Mouse (Mus musculus) liver, embryonic 13.5 days (tissue): Measurements from ENCODE around the gene Pkd1l2. TPM values are rescaled to one million over a fixed set of nuclear protein-coding genes. Genes with fewer than 3 reads are reported as not detected.
A peak's percentile ranks its signal among the peaks of the same experiment; 100 is the strongest.

Experiments used
- ATAC-seq: fragments of 200-750 bp; cut with Nextera tagmentation; 2 replicates; pipeline ENCODE4 v1.8.0; 2017; ENCODE audit warnings: low read depth, mild to moderate bottlenecking, moderate number of reproducible peaks, moderate library complexity
- DNase-seq: peaks from one replicate; pipeline ENCODE4 v3.0.0; 2022
- H3K27ac ChIP-seq: fragments of 300-500 bp; sonication (generic); 2 replicates; pipeline ENCODE4 v1.5.1; 2015; ENCODE audit warnings: moderate library complexity, mild to moderate bottlenecking, inconsistent platforms
- H3K27me3 ChIP-seq: fragments of 300-500 bp; sonication (generic); 2 replicates; pipeline ENCODE4 v1.6.1; 2015; ENCODE audit warnings: mild to moderate bottlenecking, inconsistent platforms
- H3K36me3 ChIP-seq: fragments of 300-500 bp; sonication (generic); 2 replicates; pipeline ENCODE4 v1.6.1; 2015; ENCODE audit warnings: mild to moderate bottlenecking, inconsistent platforms
- H3K4me1 ChIP-seq: fragments of 300-500 bp; sonication (generic); replicated peaks from 2 replicates; pipeline ENCODE4 v1.6.1; 2015; ENCODE audit warnings: inconsistent platforms
- H3K4me2 ChIP-seq: fragments of 300-500 bp; sonication (generic); 2 replicates; pipeline ENCODE4 v1.6.1; 2015; ENCODE audit warnings: inconsistent platforms, mild to moderate bottlenecking, moderate library complexity
- H3K4me3 ChIP-seq: fragments of 300-500 bp; sonication (generic); replicated peaks from 2 replicates; pipeline ENCODE4 v1.5.1; 2015; ENCODE audit warnings: mild to moderate bottlenecking, inconsistent platforms
- H3K9ac ChIP-seq: fragments of 300-500 bp; sonication (generic); 2 replicates; pipeline ENCODE4 v1.6.1; 2015; ENCODE audit warnings: mild to moderate bottlenecking, inconsistent platforms
- H3K9me3 ChIP-seq: fragments of 300-500 bp; sonication (generic); replicated peaks from 2 replicates; pipeline ENCODE4 v1.6.1; 2016; ENCODE audit warnings: inconsistent platforms
- WGBS: fragments of 180-500 bp; shearing (Covaris S2); methylation state at CpG from one replicate; pipeline ENCODE4 v1.1.7; 2015; ENCODE audit not compliant: insufficient replicate concordance; 5-methylcytosine and 5-hydroxymethylcytosine counted together
- polyA plus RNA-seq: library from polyadenylated mRNA; unstranded; fragments of >200 nt; fragmentation: Nextera tagmentation; extraction: Ambion mirVana; gene quantifications from 2 replicates; pipeline ENCODE4 v1.2.1, GENCODE M21; 2015

The Pkd1l2 gene
- polyA plus RNA-seq, 1 experiment from 2014 or later, result 0.03 TPM

DNA sequence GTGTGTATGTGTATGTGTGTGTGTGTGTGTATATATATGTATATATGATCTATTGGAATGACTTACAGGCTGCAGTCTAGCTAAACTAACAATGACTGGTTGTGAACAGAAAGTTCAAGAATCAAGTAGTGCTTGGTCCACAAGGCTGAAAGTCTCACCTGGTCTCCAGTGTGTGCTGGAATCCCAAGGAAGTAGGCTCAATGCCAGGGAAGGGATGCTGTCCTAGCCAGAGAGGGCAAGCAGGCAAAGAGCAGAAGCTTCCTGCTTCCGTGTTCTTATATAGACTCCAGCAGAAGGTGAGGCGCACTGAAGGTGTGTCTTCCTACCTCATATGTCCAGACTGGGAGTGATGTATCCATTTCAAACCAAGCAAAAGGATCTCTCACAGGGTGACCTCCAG lies 130.5 kb downstream of the Pkd1l2 start:
- Histone ChIP-seq H3K4me3 (no peak overlapping the region), H3K4me2 (no peak overlapping the region), H3K9me3 (no peaks in the 10 kb centered on the region), H3K9ac (no peak overlapping the region), H3K4me1 (peaks cover 24% of the 10 kb centered on the region), H3K27me3 (no peaks in the 10 kb centered on the region), H3K36me3 (peaks cover 41% of the 10 kb centered on the region), H3K27ac (no peak overlapping the region)
- ATAC-seq (no peak), DNase-seq (no peak)
- WGBS, result 72% methylated on average over 2 of the region's 2 CpGs

DNA sequence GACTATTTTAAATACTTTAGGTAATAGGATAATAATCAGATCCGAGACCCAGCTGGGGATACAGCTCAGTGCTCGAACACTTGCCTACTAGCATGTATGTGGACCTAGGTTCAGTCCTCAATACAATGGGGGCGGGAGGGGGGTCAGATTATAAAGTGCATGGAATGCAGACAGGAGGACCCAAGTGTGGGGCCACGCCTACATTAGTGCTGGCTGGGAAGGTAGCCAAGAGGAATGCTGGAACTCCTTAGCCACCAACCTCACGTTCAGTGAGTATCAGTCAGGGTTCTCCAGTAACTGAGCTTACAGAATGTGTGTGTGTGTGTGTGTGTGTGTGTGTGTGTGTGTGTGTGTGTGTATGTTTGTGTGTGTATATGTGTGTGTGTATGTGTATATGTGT lies 130.9 kb downstream of the Pkd1l2 start:
- no peaks in the 10 kb centered on the region for H3K27me3 ChIP-seq
- no peaks in the 10 kb centered on the region for H3K9me3 ChIP-seq
- no peak overlapping the region; the same call in 1 of the 2 replicates for H3K27ac ChIP-seq
- H3K4me1 ChIP-seq, result peaks cover 28% of the 10 kb centered on the region
- no peak overlapping the region for H3K4me2 ChIP-seq
- H3K36me3 ChIP-seq, result peaks cover 37% of the 10 kb centered on the region
- DNase-seq, result no peak
- H3K9ac ChIP-seq, result no peak overlapping the region
- ATAC-seq, result no peak
- 70% methylated on average over 5 of the region's 5 CpGs for WGBS
- no peak overlapping the region for H3K4me3 ChIP-seq

DNA sequence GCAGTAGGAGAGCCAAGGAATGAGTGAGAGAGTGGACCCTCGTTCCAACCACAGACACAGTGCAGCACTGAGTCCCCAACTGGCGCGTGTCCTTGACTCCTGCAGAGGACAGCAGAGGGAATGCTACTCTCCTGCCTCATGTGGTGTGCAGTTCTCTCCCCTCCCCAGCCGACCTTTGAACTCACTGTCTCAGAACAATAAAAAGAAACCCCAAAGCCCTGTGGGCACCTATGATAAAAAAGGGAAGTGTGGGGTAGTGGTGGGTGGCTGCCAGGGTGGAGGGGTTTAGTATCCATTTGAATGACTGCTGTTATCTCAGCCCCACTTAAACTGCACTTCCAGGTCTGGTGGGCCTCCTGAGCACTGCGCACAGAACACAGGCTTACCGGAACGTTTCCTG lies 134.7 kb downstream of the Pkd1l2 start:
- Histone ChIP-seq H3K9me3 (no peaks in the 10 kb centered on the region), H3K4me2 (peak overlapping the region; percentile 21; the same call in 1 of the 2 replicates), H3K4me3 (no peak overlapping the region), H3K27ac (no peak overlapping the region; the same call in 1 of the 2 replicates), H3K36me3 (no peaks in the 10 kb centered on the region), H3K27me3 (no peaks in the 10 kb centered on the region), H3K4me1 (peaks cover 60% of the 10 kb centered on the region), H3K9ac (peak overlapping the region; percentile 7)
- WGBS, result 29% methylated on average over 7 of the region's 7 CpGs
- ATAC-seq (no peak), DNase-seq (peak; percentile 9)

DNA sequence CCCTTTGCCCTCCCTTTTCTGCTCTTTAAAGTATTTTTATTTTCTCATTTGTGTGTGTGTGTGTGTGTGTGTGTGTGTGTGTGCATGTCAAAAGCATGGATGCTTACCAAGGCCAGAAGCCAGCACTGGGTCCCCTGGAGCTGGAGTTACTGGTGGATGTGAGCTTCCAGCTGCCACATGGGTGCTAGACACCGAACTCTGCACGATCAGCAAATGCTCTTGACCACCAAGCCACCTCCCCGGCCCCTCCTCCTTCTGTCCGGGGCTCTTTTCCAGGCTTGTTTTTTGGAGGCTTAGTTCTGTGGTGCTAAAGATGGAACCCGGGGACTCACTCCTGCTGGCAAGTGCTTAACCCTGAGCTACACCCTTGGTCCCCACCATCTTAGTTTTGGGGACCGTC lies 135.4 kb downstream of the Pkd1l2 start:
- H3K4me1 ChIP-seq, result peaks cover 66% of the 10 kb centered on the region
- DNase-seq (no peak), ATAC-seq (no peak)
- peak overlapping the region; percentile 79 for H3K27ac ChIP-seq
- no peaks in the 10 kb centered on the region for H3K27me3 ChIP-seq
- peak overlapping the region; percentile 98 for H3K4me2 ChIP-seq
- H3K9me3 ChIP-seq, result no peaks in the 10 kb centered on the region
- peak overlapping the region; percentile 48 for H3K4me3 ChIP-seq
- no peaks in the 10 kb centered on the region for H3K36me3 ChIP-seq
- H3K9ac ChIP-seq, result peak overlapping the region; percentile 90
- WGBS, result 51% methylated on average over 6 of the region's 6 CpGs

DNA sequence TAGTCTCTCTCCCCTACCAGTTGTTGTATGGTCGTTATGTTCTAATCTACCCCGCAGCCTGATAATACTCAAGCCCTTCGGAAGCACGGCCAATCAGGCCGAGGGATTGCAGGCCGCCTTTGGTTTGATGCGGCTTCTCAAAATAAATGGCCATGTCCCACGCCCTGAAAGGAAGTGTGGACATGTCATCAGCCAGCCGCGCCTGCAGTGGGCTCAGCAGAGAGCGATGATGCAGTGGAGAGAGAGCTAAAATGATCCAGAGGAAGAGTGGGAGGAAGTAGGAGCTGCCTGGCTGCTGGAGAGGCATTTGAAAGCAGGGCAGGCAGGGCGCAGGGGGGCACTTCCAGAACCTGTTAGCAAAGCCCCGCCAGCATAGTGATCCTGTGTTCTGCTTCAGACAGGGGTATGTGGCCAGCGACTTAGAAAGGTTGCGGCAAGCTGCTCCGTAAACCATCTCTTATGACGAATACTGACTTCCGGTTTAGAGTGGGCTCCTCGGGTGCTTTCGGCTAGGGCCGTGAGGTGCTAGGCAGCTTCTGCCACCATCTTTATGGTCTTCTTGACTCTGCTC lies 135.9 kb downstream of the Pkd1l2 start:
- Histone ChIP-seq H3K4me2 (peak overlapping the region; percentile 98), H3K9ac (peak overlapping the region; percentile 90), H3K36me3 (peaks cover 4% of the 10 kb centered on the region), H3K27me3 (no peaks in the 10 kb centered on the region), H3K27ac (peak overlapping the region; percentile 79), H3K9me3 (no peaks in the 10 kb centered on the region), H3K4me3 (peak overlapping the region; percentile 48), H3K4me1 (peaks cover 64% of the 10 kb centered on the region)
- WGBS, result 25% methylated on average over 21 of the region's 21 CpGs
- ATAC-seq (no peak), DNase-seq (peak; percentile 11)

Other genes starting within 250 kb of the Pkd1l2 start
- gene Cmc2, start 161.0 kb downstream of the Pkd1l2 start, polyA plus RNA-seq, result 89.0 and 93.9 TPM in 2 replicates
- gene Cenpn, start 160.7 kb downstream of the Pkd1l2 start, polyA plus RNA-seq, result 33.2 and 36.2 TPM in 2 replicates
- 4.6 and 5.2 TPM in 2 replicates for gene Atmin, start 139.1 kb downstream of the Pkd1l2 start, polyA plus RNA-seq
- gene 1700030J22Rik, start 103.5 kb downstream of the Pkd1l2 start, polyA plus RNA-seq, result 0.44 and 0.53 TPM in 2 replicates
- gene Gcsh, start 88.9 kb downstream of the Pkd1l2 start, polyA plus RNA-seq, result 90.2 and 91.0 TPM in 2 replicates
- gene Bco1, start 13.4 kb upstream of the Pkd1l2 start, polyA plus RNA-seq, result 8.1 and 9.2 TPM in 2 replicates
- gene Gan, start 75.7 kb upstream of the Pkd1l2 start, polyA plus RNA-seq, result 1.1 and 1.3 TPM in 2 replicates
- 5.8 and 6.7 TPM in 2 replicates for gene Cmip, start 174.6 kb upstream of the Pkd1l2 start, polyA plus RNA-seq